Mouse (Mus musculus): ENCODE results near the gene Tex13b. TPM values are rescaled to one million over a fixed set of nuclear protein-coding genes. Genes with fewer than 3 reads are reported as not detected.

Gene Tex13b
- under 1 TPM; 0.14 to 0.43 TPM for polyA plus RNA-seq (2017; shearing (Covaris generic))

GRCm38 (mm10) chrX:140813312-140814006 lies at the start of gene Tex13b:
Gene Tex13b, minus strand, starts transcription at chrX:140813433.

Other genes with a start within 250 kb of the Tex13b start
- 100 to 1,000 TPM; 173 to 498 TPM for gene Tsc22d3, start 212.8 kb downstream of the Tex13b start, polyA plus RNA-seq (2017; shearing (Covaris generic))
- 1 to 10 TPM; 1.0 TPM for gene Mid2, start 148.8 kb downstream of the Tex13b start, polyA plus RNA-seq (2017; shearing (Covaris generic))
- gene Vsig1, start 94.2 kb upstream of the Tex13b start, polyA plus RNA-seq (2017; shearing (Covaris generic)), result not detected
- gene Psmd10, start 143.3 kb upstream of the Tex13b start, polyA plus RNA-seq (2017; shearing (Covaris generic)), result 10 to 100 TPM; 51.4 to 58.0 TPM
- gene Atg4a, start 143.5 kb upstream of the Tex13b start, polyA plus RNA-seq (2017; shearing (Covaris generic)), result 10 to 100 TPM; 38.6 to 51.5 TPM